Mouse (Mus musculus) small intestine, adult 2 months (tissue): ENCODE measurements around the gene Fam120a. TPM values are rescaled to one million over a fixed set of nuclear protein-coding genes. Genes with fewer than 3 reads are reported as not detected.
A peak's percentile ranks its signal among the peaks of the same experiment; 100 is the strongest.

Source experiments
- H3K27ac ChIP-seq: fragments of 200-500 bp; 2 replicates; pipeline ENCODE4 v1.5.1; 2012; ENCODE audit warnings: low read depth, low read length, control low read depth, inconsistent platforms; ENCODE audit not compliant: insufficient read depth
- H3K27me3 ChIP-seq: fragments of 200-500 bp; 2 replicates; pipeline ENCODE4 v1.6.1; 2012; ENCODE audit warnings: mild to moderate bottlenecking, moderate library complexity, low read length, inconsistent platforms; ENCODE audit not compliant: control insufficient read depth, insufficient read depth
- H3K36me3 ChIP-seq: fragments of 200-500 bp; 2 replicates; pipeline ENCODE4 v1.6.1; 2012; ENCODE audit warnings: mild to moderate bottlenecking, low read length, control low read depth, inconsistent platforms; ENCODE audit not compliant: control insufficient read depth, insufficient read depth
- H3K4me1 ChIP-seq: fragments of 200-500 bp; 2 replicates; pipeline ENCODE4 v1.6.1; 2012; ENCODE audit warnings: low read length, inconsistent platforms, mixed read lengths; ENCODE audit not compliant: control insufficient read depth, insufficient read depth, insufficient read length
- H3K4me3 ChIP-seq: fragments of 200-500 bp; 2 replicates; pipeline ENCODE4 v1.5.1; 2012; ENCODE audit warnings: low read depth, mild to moderate bottlenecking, control low read depth, inconsistent platforms, low read length, moderate library complexity
- CTCF ChIP-seq: fragments of 200-500 bp; IDR thresholded peaks from 2 replicates; pipeline ENCODE4 v1.5.1; 2012; ENCODE audit warnings: low read depth, mild to moderate bottlenecking, control low read depth, inconsistent platforms, low read length, moderate library complexity, mixed read lengths; ENCODE audit not compliant: insufficient replicate concordance, insufficient read length; ENCODE audit errors: extremely low read depth
- POLR2A ChIP-seq: fragments of 200-500 bp; IDR thresholded peaks from 2 replicates; pipeline ENCODE4 v1.6.1; 2012; ENCODE audit warnings: low read depth, mild to moderate bottlenecking, control low read depth, inconsistent platforms, low read length, moderate library complexity
- WGBS: fragments of 180-500 bp; shearing (Covaris S2); methylation state at CpG from one replicate; pipeline ENCODE4 v1.1.7; 2018; 5-methylcytosine and 5-hydroxymethylcytosine counted together
- polyA plus RNA-seq: library from polyadenylated mRNA; depleted of rRNA; stranded (reverse); fragments of >200 nt; gene quantifications from 2 replicates; pipeline ENCODE4 v1.2.3, GENCODE M21; 2012

Gene Fam120a
- polyA plus RNA-seq, 1 experiment = 80.1 TPM

GRCm38 (mm10) chr13:48853947-48854346 is 113.9 kb downstream of the Fam120a start:
- 14% methylated on average over 3 of the region's 3 CpGs for WGBS
- H3K4me1 ChIP-seq = peaks cover 25% of the 10 kb centered on the region
- TF ChIP-seq CTCF (no peak), POLR2A (no peak)
- no peaks in the 10 kb centered on the region for H3K27me3 ChIP-seq
- H3K36me3 ChIP-seq = no peaks in the 10 kb centered on the region
- H3K27ac ChIP-seq = peak overlapping the region; percentile 75
- no peak overlapping the region for H3K4me3 ChIP-seq

GRCm38 (mm10) chr13:48853475-48853874 is 114.3 kb downstream of the Fam120a start:
- TF ChIP-seq POLR2A = no peak
- 7% methylated on average over 2 of the region's 2 CpGs for WGBS
- no peak overlapping the region for H3K4me3 ChIP-seq
- H3K4me1 ChIP-seq = peaks cover 25% of the 10 kb centered on the region
- H3K27me3 ChIP-seq = no peaks in the 10 kb centered on the region
- H3K36me3 ChIP-seq = no peaks in the 10 kb centered on the region
- no peak overlapping the region for H3K27ac ChIP-seq

- Histone ChIP-seq H3K4me3 (no peak overlapping the region), H3K27ac (no peak overlapping the region), H3K27me3 (no peaks in the 10 kb centered on the region), H3K36me3 (no peaks in the 10 kb centered on the region), H3K4me1 (peaks cover 21% of the 10 kb centered on the region)
- 39% methylated on average over 3 of the region's 3 CpGs for WGBS
- TF ChIP-seq CTCF (no peak), POLR2A (no peak)
These were observed 115.0 kb downstream of the Fam120a start for GRCm38 (mm10) chr13:48852859-48853258.

- Histone ChIP-seq H3K27me3 (no peaks in the 10 kb centered on the region), H3K4me1 (peaks cover 23% of the 10 kb centered on the region; the same call in 1 of the 2 replicates), H3K4me3 (no peak overlapping the region), H3K36me3 (no peaks in the 10 kb centered on the region), H3K27ac (no peak overlapping the region)
- TF ChIP-seq CTCF (no peak), POLR2A (no peak)
- 74% methylated on average over 5 of the region's 5 CpGs for WGBS
These were observed 116.1 kb downstream of the Fam120a start for GRCm38 (mm10) chr13:48851719-48852118.

GRCm38 (mm10) chr13:48850771-48851170 is 117.0 kb downstream of the Fam120a start:
- Histone ChIP-seq H3K4me3 (no peak overlapping the region), H3K27me3 (no peaks in the 10 kb centered on the region), H3K27ac (no peak overlapping the region), H3K4me1 (peaks cover 23% of the 10 kb centered on the region; the same call in 1 of the 2 replicates), H3K36me3 (no peaks in the 10 kb centered on the region)
- WGBS = 81% methylated on average over 8 of the region's 8 CpGs
- TF ChIP-seq CTCF = no peak
- TF ChIP-seq POLR2A = no peak

GRCm38 (mm10) chr13:48850326-48850725 is 117.5 kb downstream of the Fam120a start:
- Histone ChIP-seq H3K27me3 (no peaks in the 10 kb centered on the region), H3K36me3 (no peaks in the 10 kb centered on the region), H3K4me3 (no peak overlapping the region), H3K27ac (no peak overlapping the region), H3K4me1 (peaks cover 23% of the 10 kb centered on the region; the same call in 1 of the 2 replicates)
- WGBS = 87% methylated on average over 2 of the region's 2 CpGs
- TF ChIP-seq CTCF (no peak), POLR2A (no peak)

GRCm38 (mm10) chr13:48849155-48849554 is 118.7 kb downstream of the Fam120a start:
- no peak overlapping the region for H3K27ac ChIP-seq
- no peaks in the 10 kb centered on the region for H3K36me3 ChIP-seq
- H3K4me1 ChIP-seq = peaks cover 18% of the 10 kb centered on the region; the same call in 1 of the 2 replicates
- no peaks in the 10 kb centered on the region for H3K27me3 ChIP-seq
- no peak overlapping the region for H3K4me3 ChIP-seq
- 33% methylated on average over 3 of the region's 3 CpGs for WGBS
- TF ChIP-seq CTCF (no peak), POLR2A (no peak)
